Mouse (Mus musculus): ENCODE data around the gene Eif4e3. TPM values are rescaled to one million over a fixed set of nuclear protein-coding genes. Genes with fewer than 3 reads are reported as not detected.

Gene Eif4e3
- total RNA-seq, 2 experiments from 2014 or later: 28.1 to 30.6 TPM

GRCm38 (mm10) chr6:99665457-99666317 is 884 bp downstream of the Eif4e3 start:
- no peak for DNase-seq

- DNase-seq: no peak
Measured at GRCm38 (mm10) chr6:99663232-99663631, 3.3 kb downstream of the Eif4e3 start.

GRCm38 (mm10) chr6:99660443-99660842 is 6.1 kb downstream of the Eif4e3 start:
- DNase-seq: no peak

- DNase-seq: peak in 1 of 2 experiments; percentile 8
Measured at GRCm38 (mm10) chr6:99658586-99658985, 8.0 kb downstream of the Eif4e3 start.

- DNase-seq: no peak
Measured at GRCm38 (mm10) chr6:99656088-99656487, 10.5 kb downstream of the Eif4e3 start.

GRCm38 (mm10) chr6:99655488-99655887 is 11.1 kb downstream of the Eif4e3 start:
- no peak for DNase-seq

GRCm38 (mm10) chr6:99654343-99654742 is 12.2 kb downstream of the Eif4e3 start:
- DNase-seq: no peak

GRCm38 (mm10) chr6:99652341-99652740 is 14.2 kb downstream of the Eif4e3 start:
- DNase-seq: no peak

- DNase-seq: no peak
Measured at GRCm38 (mm10) chr6:99649307-99649706, 17.3 kb downstream of the Eif4e3 start.

- DNase-seq: no peak
Measured at GRCm38 (mm10) chr6:99646344-99646743, 20.2 kb downstream of the Eif4e3 start.

GRCm38 (mm10) chr6:99644876-99645275 is 21.7 kb downstream of the Eif4e3 start:
- no peak for DNase-seq

- no peak for DNase-seq
Measured at GRCm38 (mm10) chr6:99644386-99644785, 22.2 kb downstream of the Eif4e3 start.

- peak; percentile 86 to 91 for DNase-seq
Measured at GRCm38 (mm10) chr6:99643439-99644199, 23.0 kb downstream of the Eif4e3 start.

GRCm38 (mm10) chr6:99637456-99637855 is 29.1 kb downstream of the Eif4e3 start:
- DNase-seq: no peak

GRCm38 (mm10) chr6:99636801-99637200 is 29.8 kb downstream of the Eif4e3 start:
- no peak for DNase-seq

GRCm38 (mm10) chr6:99636121-99636520 is 30.4 kb downstream of the Eif4e3 start:
- no peak for DNase-seq

- no peak for DNase-seq
Measured at GRCm38 (mm10) chr6:99632121-99632980, 34.2 kb downstream of the Eif4e3 start.

GRCm38 (mm10) chr6:99631637-99632036 is 34.9 kb downstream of the Eif4e3 start:
- DNase-seq: no peak

- DNase-seq: no peak
Measured at GRCm38 (mm10) chr6:99629726-99630458, 36.7 kb downstream of the Eif4e3 start.

GRCm38 (mm10) chr6:99626347-99626746 is 40.2 kb downstream of the Eif4e3 start:
- no peak for DNase-seq

GRCm38 (mm10) chr6:99625803-99626202 is 40.8 kb downstream of the Eif4e3 start:
- no peak for DNase-seq

- DNase-seq: no peak
Measured at GRCm38 (mm10) chr6:99625306-99625705, 41.3 kb downstream of the Eif4e3 start.

Data from adrenal gland, postnatal 36 days (tissue).